Mouse (Mus musculus) midbrain, embryonic 11.5 days (tissue): Measurements from ENCODE around the gene Uaca. TPM values are rescaled to one million over a fixed set of nuclear protein-coding genes. Genes with fewer than 3 reads are reported as not detected.
A peak's percentile ranks its signal among the peaks of the same experiment; 100 is the strongest.

Experiments
- ATAC-seq: fragments of 200-750 bp; cut with Nextera tagmentation; 2 replicates; pipeline ENCODE4 v1.8.0; 2017; ENCODE audit warnings: moderate TSS enrichment, moderate library complexity; ENCODE audit not compliant: low FRiP score
- DNase-seq: peaks from one replicate; pipeline ENCODE4 v3.0.0; 2015; ENCODE audit warnings: low spot score; ENCODE audit errors: missing footprints
- H3K27ac ChIP-seq: fragments of 300-500 bp; sonication (generic); 2 replicates; pipeline ENCODE4 v1.5.1; 2014; ENCODE audit warnings: low read depth, low read length
- H3K27me3 ChIP-seq: fragments of 300-500 bp; sonication (generic); 2 replicates; pipeline ENCODE4 v1.6.1; 2014; ENCODE audit warnings: mild to moderate bottlenecking, low read length, moderate library complexity, mixed read lengths; ENCODE audit not compliant: control insufficient read depth, insufficient read depth
- H3K36me3 ChIP-seq: fragments of 300-500 bp; sonication (generic); 2 replicates; pipeline ENCODE4 v1.6.1; 2014; ENCODE audit warnings: mild to moderate bottlenecking, low read length, moderate library complexity, mixed read lengths; ENCODE audit not compliant: control insufficient read depth, insufficient read depth
- H3K4me1 ChIP-seq: fragments of 300-500 bp; sonication (generic); 2 replicates; pipeline ENCODE4 v1.6.1; 2014; ENCODE audit warnings: low read length; ENCODE audit not compliant: control insufficient read depth, insufficient read depth
- H3K4me2 ChIP-seq: fragments of 300-500 bp; sonication (generic); 2 replicates; pipeline ENCODE4 v1.6.1; 2014; ENCODE audit warnings: mild to moderate bottlenecking, moderate library complexity
- H3K4me3 ChIP-seq: fragments of 300-500 bp; sonication (generic); 2 replicates; pipeline ENCODE4 v1.5.1; 2014; ENCODE audit warnings: low read depth, low read length
- H3K9ac ChIP-seq: fragments of 300-500 bp; sonication (generic); 2 replicates; pipeline ENCODE4 v1.6.1; 2014; ENCODE audit warnings: low read length
- H3K9me3 ChIP-seq: fragments of 300-500 bp; sonication (generic); 2 replicates; pipeline ENCODE4 v1.6.1; 2016; ENCODE audit warnings: low read length; ENCODE audit not compliant: control insufficient read depth
- WGBS: fragments of 180-500 bp; shearing (Covaris S2); extraction: QIAGEN DNeasy Blood & Tissue Kit; methylation state at CpG from one replicate; pipeline ENCODE4 v1.1.7; 2014; 5-methylcytosine and 5-hydroxymethylcytosine counted together
- polyA plus RNA-seq: library from polyadenylated mRNA; unstranded; fragments of >200 nt; fragmentation: Nextera tagmentation; extraction: Ambion mirVana; gene quantifications from 2 replicates; pipeline ENCODE4 v1.2.1, GENCODE M21; 2014

Gene Uaca
- polyA plus RNA-seq, 1 experiment from 2014 or later, result 27.9 TPM

DNA sequence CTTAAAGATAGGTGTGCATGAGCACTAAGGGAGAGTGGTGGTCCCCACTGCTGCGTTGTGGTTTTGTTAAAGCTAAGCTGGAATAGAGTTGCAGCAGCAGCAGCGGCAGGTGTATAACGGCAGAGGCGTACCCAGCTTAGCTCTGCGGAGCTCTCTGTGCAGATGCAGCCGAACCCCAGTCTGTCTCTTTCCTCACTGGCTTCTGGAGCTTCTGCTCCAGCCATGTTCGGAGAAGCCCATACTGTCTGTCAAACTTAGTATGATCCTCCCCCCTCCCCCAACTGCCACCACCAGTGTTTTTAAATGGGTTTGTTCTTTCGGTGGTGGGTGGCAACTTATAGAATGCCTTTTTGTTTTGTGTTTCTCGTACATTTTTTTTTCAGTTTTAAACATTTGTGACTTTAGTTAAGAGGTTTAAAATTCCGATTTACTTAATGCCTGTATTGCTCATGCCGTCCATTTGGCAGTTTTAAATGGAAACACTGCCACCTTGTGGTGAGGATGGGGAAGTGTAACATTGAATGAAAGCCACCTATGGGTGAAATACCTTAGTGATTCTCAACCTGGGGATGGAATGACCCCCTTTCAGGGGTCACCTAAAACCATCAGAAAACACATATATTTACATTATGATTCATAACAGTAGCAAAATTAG lies 64.1 kb downstream of the Uaca start:
- Histone ChIP-seq H3K9me3 (no peaks in the 10 kb centered on the region), H3K4me3 (no peak overlapping the region), H3K4me2 (no peak overlapping the region), H3K9ac (no peak overlapping the region), H3K36me3 (peaks cover 2% of the 10 kb centered on the region; the same call in 1 of the 2 replicates), H3K27ac (no peak overlapping the region), H3K27me3 (no peaks in the 10 kb centered on the region), H3K4me1 (peaks cover 3% of the 10 kb centered on the region; the same call in 1 of the 2 replicates)
- ATAC-seq (no peak), DNase-seq (peak; percentile 94)
- WGBS, result 34% methylated on average over 11 of the region's 11 CpGs

DNA sequence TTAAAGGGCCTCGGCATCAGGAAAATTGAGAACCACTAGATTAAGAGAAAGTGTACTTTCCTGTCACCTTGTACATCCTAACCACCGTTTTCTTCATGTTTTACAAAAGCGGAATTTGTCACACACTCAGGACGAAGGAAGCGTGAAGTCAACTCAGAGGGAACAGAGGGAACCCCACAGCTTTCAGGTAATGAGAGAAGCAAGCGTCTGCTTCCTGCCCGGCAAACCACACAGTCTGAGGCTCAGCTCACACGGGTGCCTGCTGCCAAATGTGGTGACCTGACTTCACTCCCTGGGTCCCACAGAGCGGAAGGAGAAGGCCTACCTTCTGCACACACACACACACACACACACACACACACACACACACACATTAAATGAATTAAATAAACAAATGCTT lies 64.7 kb downstream of the Uaca start:
- no peak overlapping the region for H3K4me2 ChIP-seq
- peaks cover 2% of the 10 kb centered on the region; the same call in 1 of the 2 replicates for H3K36me3 ChIP-seq
- ATAC-seq (no peak), DNase-seq (no peak)
- peaks cover 3% of the 10 kb centered on the region; the same call in 1 of the 2 replicates for H3K4me1 ChIP-seq
- no peaks in the 10 kb centered on the region for H3K27me3 ChIP-seq
- no peaks in the 10 kb centered on the region for H3K9me3 ChIP-seq
- H3K27ac ChIP-seq, result no peak overlapping the region
- 75% methylated on average over 9 of the region's 9 CpGs for WGBS
- H3K9ac ChIP-seq, result no peak overlapping the region
- no peak overlapping the region for H3K4me3 ChIP-seq

GRCm38 (mm10) chr9:60861030-60861429 lies 66.7 kb downstream of the Uaca start:
- peaks cover 3% of the 10 kb centered on the region; the same call in 1 of the 2 replicates for H3K4me1 ChIP-seq
- H3K4me3 ChIP-seq, result no peak overlapping the region
- H3K4me2 ChIP-seq, result no peak overlapping the region
- no peak overlapping the region for H3K9ac ChIP-seq
- WGBS, result 78% methylated on average over 5 of the region's 5 CpGs
- H3K27ac ChIP-seq, result no peak overlapping the region
- no peaks in the 10 kb centered on the region for H3K9me3 ChIP-seq
- peaks cover 2% of the 10 kb centered on the region; the same call in 1 of the 2 replicates for H3K36me3 ChIP-seq
- no peaks in the 10 kb centered on the region for H3K27me3 ChIP-seq
- DNase-seq, result no peak
- ATAC-seq, result no peak

DNA sequence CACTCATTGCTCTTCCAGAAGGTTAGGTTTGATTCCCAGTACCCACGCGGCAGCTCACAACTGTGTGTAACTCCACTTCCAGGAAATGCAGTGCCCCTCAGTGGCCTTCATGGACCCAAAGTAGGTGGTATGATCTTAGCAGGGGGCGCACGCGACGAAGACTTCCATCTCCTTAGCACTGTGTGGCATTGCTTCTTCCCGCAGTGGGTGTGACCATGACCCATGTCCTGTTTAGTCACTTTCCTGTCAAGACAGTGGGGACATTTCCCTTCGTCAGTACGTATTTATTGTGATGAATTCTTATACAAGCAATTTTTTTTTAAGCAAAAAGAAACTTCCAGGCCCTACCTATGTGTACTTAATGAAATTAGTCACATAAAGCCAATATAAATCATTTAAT lies 70.3 kb downstream of the Uaca start:
- DNase-seq (no peak), ATAC-seq (no peak)
- Histone ChIP-seq H3K4me2 (no peak overlapping the region), H3K4me1 (no peaks in the 10 kb centered on the region), H3K9me3 (no peaks in the 10 kb centered on the region), H3K27ac (no peak overlapping the region), H3K36me3 (peaks cover 2% of the 10 kb centered on the region; the same call in 1 of the 2 replicates), H3K9ac (no peak overlapping the region), H3K27me3 (no peaks in the 10 kb centered on the region), H3K4me3 (no peak overlapping the region)
- 92% methylated on average over 9 of the region's 9 CpGs for WGBS

GRCm38 (mm10) chr9:60865866-60866265 lies 71.5 kb downstream of the Uaca start:
- ATAC-seq (no peak), DNase-seq (no peak)
- H3K4me1 ChIP-seq, result peaks cover 6% of the 10 kb centered on the region; the same call in 1 of the 2 replicates
- no peak overlapping the region for H3K4me3 ChIP-seq
- 35% methylated on average over 4 of the region's 4 CpGs for WGBS
- no peak overlapping the region for H3K4me2 ChIP-seq
- H3K27ac ChIP-seq, result no peak overlapping the region; the same call in 1 of the 2 replicates
- no peak overlapping the region for H3K9ac ChIP-seq
- H3K36me3 ChIP-seq, result no peaks in the 10 kb centered on the region
- H3K27me3 ChIP-seq, result no peaks in the 10 kb centered on the region
- H3K9me3 ChIP-seq, result no peaks in the 10 kb centered on the region

DNA sequence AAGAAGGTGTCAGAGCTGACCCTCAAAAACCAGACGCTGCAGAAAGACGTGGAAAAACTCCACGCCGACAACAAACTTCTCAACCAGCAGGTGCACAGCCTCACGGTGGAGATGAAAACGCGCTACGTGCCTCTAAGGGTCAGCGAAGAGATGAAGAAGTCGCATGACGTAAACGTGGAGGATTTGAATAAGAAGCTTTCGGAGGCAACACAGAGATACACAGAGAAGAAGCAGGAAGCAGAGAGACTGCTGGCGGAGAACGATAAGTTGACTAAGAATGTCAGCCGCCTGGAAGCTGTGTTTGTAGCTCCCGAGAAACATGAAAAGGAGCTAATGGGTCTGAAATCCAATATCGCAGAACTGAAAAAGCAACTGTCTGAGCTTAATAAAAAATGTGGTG lies 76.1 kb downstream of the Uaca start:
- Histone ChIP-seq H3K27ac (no peak overlapping the region), H3K4me1 (peaks cover 6% of the 10 kb centered on the region; the same call in 1 of the 2 replicates), H3K36me3 (peaks cover 6% of the 10 kb centered on the region; the same call in 1 of the 2 replicates), H3K4me2 (no peak overlapping the region), H3K9ac (no peak overlapping the region), H3K27me3 (no peaks in the 10 kb centered on the region), H3K9me3 (no peaks in the 10 kb centered on the region), H3K4me3 (no peak overlapping the region)
- 91% methylated on average over 18 of the region's 18 CpGs for WGBS
- no peak for ATAC-seq
- DNase-seq, result no peak

DNA sequence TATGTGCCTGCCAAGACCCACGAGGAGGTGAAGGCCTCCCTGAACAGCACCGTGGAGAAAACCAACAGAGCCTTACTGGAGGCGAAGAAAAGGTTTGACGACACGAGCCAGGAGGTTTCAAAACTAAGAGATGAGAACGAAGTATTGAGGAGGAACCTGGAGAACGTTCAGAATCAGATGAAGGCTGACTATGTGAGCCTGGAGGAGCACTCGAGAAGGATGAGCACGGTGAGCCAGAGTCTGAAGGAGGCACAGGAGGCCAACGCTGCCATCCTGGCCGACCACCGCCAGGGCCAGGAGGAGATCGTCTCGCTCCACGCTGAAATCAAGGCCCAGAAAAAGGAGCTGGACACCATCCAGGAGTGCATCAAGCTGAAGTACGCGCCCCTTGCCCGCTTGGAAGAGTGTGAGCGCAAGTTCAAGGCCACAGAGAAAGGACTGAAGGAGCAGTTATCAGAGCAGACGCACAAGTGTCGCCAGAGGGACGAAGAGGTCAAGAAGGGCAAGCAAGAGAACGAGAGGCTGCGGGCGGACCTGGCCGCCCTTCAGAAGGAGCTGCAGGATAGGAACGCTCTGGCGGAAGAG lies 76.7 kb downstream of the Uaca start:
- Histone ChIP-seq H3K27me3 (no peaks in the 10 kb centered on the region), H3K9me3 (no peaks in the 10 kb centered on the region), H3K9ac (no peak overlapping the region), H3K4me1 (peaks cover 6% of the 10 kb centered on the region; the same call in 1 of the 2 replicates), H3K27ac (no peak overlapping the region), H3K36me3 (peaks cover 6% of the 10 kb centered on the region; the same call in 1 of the 2 replicates), H3K4me2 (no peak overlapping the region), H3K4me3 (no peak overlapping the region)
- DNase-seq (no peak), ATAC-seq (no peak)
- whole genome bisulfite sequencing, result 93% methylated on average over 28 of the region's 28 CpGs

DNA sequence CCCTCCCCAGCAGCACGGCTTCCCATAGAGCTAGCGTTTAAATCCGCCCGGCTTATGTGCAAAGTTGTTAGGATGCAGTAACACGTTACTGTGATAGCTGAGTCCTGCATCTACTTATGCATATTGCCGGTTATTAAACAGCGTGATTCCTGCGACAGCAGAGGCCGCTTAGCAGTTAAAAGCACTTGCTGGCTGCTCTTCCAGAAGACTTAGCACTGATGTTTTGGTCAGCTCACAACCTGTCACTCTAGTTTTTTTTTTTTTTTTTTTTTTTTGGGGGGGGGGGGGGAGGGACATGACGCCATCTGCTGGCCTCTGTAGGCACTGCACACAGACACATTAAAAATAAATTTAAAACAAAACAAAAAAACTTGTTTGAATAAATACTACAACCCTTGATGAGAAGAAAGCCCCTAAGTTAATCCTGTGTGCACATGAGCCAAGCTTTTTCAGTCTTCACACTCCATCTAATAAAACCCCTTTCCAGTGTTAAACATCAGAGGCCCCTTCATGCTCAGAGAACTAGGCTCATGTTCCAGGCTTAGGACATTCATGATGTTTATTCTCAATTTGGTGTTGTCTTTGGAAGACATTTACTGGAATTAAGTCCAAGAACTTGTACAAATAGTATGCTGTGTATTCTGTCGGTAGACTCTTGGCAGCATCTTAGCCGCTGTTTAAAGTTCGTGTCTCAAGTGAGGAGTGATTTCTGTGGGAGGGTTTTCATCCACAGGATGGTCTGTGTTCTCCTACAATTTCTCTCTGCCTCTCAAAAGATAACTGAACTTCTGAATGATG lies 79.1 kb downstream of the Uaca start:
- Histone ChIP-seq H3K9ac (no peak overlapping the region), H3K4me2 (no peak overlapping the region), H3K27me3 (no peaks in the 10 kb centered on the region), H3K9me3 (no peaks in the 10 kb centered on the region), H3K27ac (no peak overlapping the region), H3K4me3 (no peak overlapping the region), H3K36me3 (peaks cover 6% of the 10 kb centered on the region; the same call in 1 of the 2 replicates), H3K4me1 (peaks cover 6% of the 10 kb centered on the region; the same call in 1 of the 2 replicates)
- WGBS, result 79% methylated on average over 13 of the region's 13 CpGs
- no peak for ATAC-seq
- DNase-seq, result no peak

GRCm38 (mm10) chr9:60874055-60874392 lies 79.7 kb downstream of the Uaca start:
- Histone ChIP-seq H3K4me2 (no peak overlapping the region), H3K36me3 (peaks cover 6% of the 10 kb centered on the region; the same call in 1 of the 2 replicates), H3K4me1 (peaks cover 6% of the 10 kb centered on the region; the same call in 1 of the 2 replicates), H3K27ac (no peak overlapping the region), H3K9me3 (no peaks in the 10 kb centered on the region), H3K4me3 (no peak overlapping the region), H3K9ac (no peak overlapping the region), H3K27me3 (no peaks in the 10 kb centered on the region)
- no peak for DNase-seq
- no peak for ATAC-seq
- 94% methylated on average over 8 of the region's 8 CpGs for WGBS
